Mouse (Mus musculus) kidney, postnatal 14 days (tissue): ENCODE measurements at regions not wholly inside any gene's neighbourhood (a gene's known extent, or its start where the extent isn't known, plus 50 kb on each side); places are given as distances from the start of the nearest gene placed in this dataset.
A peak's percentile ranks its signal among the peaks of the same experiment; 100 is the strongest.

ENCODE experiments used
- DNase-seq: peaks from one replicate; pipeline ENCODE4 v3.0.0; 2022; ENCODE audit warnings: mixed read lengths

GRCm38 (mm10) chr1:90668787-90669186 lies 66.0 kb downstream of the Cops8 start:
- DNase-seq = no peak

GRCm38 (mm10) chr1:90669237-90669636 lies 66.5 kb downstream of the Cops8 start:
- no peak for DNase-seq

DNA sequence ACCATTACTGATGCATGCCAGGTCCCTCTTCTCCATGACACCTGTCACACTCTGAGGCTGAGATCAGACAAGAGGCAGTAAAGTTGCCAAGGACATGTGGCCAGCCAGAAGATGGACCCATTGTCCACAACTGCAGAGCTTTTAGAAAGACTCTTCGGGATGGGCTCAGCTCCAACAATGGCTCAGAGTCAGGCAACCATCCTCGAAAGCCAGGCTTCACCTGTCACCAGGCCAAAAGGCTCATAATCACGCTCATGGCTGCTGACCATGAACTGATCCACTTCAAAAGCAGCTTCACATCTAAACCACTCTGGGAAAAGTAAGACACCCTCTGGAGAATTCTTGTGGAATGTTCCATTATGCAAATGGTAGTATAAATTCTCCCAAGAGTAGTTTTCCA lies 67.6 kb downstream of the Cops8 start:
- DNase-seq = no peak

GRCm38 (mm10) chr1:90673751-90674150 lies 71.0 kb downstream of the Cops8 start:
- no peak for DNase-seq

GRCm38 (mm10) chr1:90676192-90677006 lies 73.6 kb downstream of the Cops8 start:
- peak; percentile 69 for DNase-seq

DNA sequence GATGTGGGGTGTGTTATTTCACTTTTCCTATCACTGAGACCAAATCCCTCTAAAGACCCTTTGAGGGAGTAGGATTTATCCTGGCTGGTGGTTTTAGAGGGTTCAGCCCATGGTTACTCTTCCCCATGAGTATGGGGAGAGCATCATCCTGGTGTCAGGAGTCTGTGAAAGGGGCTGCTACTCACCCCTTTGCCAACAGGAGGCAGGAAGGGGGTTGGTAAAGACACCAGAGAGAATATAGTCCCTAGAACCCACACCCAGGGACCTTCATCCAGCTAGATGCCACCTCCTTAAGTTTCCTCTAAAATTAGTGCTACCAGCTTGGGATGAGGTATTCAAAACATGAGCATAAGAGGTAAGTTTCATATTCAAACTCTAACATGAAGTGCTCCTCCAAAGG lies 74.4 kb downstream of the Cops8 start:
- DNase-seq = no peak

- no peak for DNase-seq
Observed at GRCm38 (mm10) chr1:90677651-90678201, 74.9 kb downstream of the Cops8 start.

GRCm38 (mm10) chr1:90678416-90678815 lies 75.6 kb downstream of the Cops8 start:
- DNase-seq = peak; percentile 31

DNA sequence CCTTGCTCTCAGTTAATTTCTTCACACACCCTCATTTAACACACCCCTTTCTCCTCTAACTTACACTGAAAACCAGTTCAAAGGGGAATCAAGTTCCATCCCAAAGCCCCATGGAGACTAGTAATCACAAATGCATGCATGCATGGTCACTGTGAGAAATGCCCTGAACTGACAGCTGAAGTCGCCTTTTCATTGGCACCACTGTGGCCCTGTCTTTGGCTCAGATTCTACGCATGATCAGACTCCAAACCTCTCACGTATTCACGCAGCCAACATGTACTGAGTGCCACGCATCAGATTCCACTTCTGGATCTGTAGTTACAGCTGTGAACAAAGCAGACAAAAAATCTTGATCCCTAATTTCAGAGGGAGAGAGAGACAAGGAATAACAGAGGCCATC lies 85.3 kb downstream of the Cops8 start:
- DNase-seq = no peak

GRCm38 (mm10) chr1:90690591-90691116 lies 87.9 kb downstream of the Cops8 start:
- peak; percentile 39 for DNase-seq

DNA sequence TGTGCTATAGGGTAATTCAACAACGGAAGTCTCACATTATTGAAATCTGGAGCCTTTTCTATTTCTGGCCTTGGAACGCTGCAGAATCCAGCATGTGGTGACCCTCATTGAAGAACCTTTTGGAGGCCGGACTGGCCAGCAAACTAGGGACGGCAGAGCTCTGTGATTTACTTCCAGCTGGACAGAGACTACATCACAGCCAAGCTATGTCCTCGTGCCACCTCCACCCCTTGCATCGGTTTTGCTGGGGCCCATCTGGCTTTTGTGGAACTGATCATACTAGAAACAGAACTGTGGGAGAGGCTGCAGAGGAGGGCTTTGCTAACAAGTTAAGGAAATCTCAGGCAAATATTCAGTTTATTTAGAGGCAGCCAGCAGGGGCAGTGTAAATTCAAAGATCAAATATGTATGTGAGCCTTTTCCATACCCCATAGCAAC lies 88.4 kb downstream of the Cops8 start:
- DNase-seq = peak; percentile 19

DNA sequence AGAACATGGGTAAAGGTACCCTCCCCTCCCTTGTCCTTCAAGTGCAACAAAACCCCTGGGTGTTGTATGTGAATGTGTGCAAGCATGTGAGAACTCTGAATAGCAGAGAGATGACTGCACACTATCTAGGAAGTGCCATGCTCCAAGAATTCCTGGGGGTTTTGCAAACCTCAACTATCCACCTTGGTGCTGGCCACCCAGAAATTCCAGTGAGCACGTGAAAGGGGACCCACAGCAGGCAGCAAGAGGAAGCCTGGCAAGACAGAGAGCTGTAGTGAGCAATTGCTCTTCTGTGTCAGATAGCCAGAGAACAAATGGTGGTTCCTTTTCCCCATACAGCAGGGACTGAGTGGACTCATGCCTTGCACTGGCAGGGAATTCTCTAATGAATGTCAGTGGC lies 90.1 kb downstream of the Cops8 start:
- DNase-seq = no peak

GRCm38 (mm10) chr1:90694761-90695160 lies 92.0 kb downstream of the Cops8 start:
- DNase-seq = no peak

GRCm38 (mm10) chr1:90695166-90695749 lies 92.5 kb downstream of the Cops8 start:
- no peak for DNase-seq

- DNase-seq = no peak
Observed at GRCm38 (mm10) chr1:90696000-90696399, 93.2 kb downstream of the Cops8 start.

DNA sequence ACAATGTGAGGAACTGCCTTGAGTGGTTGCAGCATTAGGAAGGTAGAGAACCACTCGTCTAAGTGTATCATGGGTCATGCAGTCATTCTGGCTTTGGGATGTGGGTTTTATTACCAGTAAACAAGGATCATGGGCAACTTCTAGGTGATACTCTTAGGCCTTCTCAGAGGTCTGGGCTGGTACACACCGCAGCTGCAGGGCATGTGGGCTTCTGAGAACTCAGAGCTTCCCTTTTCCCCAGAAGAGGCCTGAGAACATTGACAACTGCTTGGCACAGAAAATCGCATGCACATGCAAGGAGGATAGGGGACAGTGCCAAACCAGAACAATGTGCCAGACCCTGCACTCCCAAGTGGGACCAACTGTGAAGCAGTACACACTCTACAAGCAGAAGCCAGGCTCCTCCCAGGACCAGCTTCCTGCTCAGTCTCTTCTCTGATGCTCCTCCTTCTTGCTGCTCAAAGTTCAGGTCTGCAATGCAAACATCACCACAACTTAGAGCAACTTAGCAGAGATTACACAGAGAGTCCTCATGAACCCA lies 94.3 kb downstream of the Cops8 start:
- DNase-seq = no peak

DNA sequence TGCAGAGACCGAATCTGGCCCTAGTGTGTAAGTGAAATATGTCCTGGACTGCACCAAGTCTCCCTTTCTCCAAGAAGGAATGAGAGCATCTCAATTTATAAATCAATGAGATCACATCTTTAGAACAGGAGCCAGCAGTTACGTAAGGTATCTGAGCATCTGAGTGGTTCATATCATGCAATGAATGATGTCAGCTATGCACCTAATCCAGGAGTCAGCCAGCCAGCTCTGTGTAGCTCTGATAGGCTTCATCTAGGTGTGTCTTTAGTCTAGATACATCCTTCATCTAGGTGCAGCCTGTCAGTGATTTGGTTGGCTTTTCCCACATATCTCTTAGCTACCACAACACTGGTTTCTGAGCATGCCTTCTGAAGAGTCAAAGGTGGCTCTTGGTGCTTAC lies 95.8 kb downstream of the Cops8 start:
- DNase-seq = no peak

DNA sequence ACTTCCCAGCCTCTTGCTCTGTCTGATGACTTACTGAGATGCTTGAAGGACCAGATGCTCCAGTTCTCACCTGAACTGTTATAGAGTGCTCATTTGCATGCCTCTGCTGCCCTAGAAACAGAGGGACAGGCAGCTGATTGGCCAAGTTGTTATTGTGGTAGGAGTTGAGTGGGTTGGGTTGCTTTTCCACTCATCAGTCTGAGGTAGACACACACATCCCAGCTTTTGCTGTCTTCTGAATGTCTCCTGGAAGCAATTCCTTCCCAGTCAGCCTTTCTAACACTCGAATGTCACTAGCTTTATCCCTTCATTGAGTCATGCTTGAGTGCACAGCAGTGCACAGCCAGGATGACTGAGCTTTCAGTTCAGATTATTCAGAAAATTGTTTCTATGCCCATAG lies 99.0 kb downstream of the Cops8 start:
- DNase-seq = no peak

GRCm38 (mm10) chr1:90706391-90706790 lies 103.6 kb downstream of the Cops8 start:
- no peak for DNase-seq

DNA sequence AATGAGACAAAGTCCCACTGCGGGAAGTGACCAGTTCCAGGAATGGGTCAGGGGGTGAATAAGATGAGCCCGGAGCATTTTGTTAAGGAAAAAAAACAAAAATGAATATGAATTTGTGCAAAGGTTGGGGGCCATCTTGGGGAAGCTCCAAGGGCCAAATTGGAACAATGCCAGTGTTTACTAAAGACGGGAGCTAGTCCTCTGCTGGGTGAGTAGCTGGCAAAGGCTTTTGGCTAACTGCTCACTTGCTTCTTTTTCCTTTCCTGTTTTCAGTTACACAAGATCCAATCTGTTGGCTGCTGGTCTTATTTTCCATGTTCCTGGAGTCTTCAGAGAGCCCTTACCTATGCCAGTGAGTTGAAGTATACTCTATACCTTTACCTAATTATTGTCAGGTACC lies 107.0 kb downstream of the Cops8 start:
- DNase-seq = no peak

GRCm38 (mm10) chr1:90710566-90710965 lies 107.8 kb downstream of the Cops8 start:
- DNase-seq = no peak

GRCm38 (mm10) chr1:90711103-90711502 lies 108.3 kb downstream of the Cops8 start:
- no peak for DNase-seq
